Mouse (Mus musculus) layer of hippocampus, adult 2 months (tissue): ENCODE data around the gene Tsnax. TPM values are rescaled to one million over a fixed set of nuclear protein-coding genes. Genes with fewer than 3 reads are reported as not detected.

Experiments
- DNase-seq, 2 experiments: peaks; one replicate each; pipeline ENCODE4 v3.0.0; 2022; ENCODE audit warnings: low spot score in 2 of 2
- H3K27ac ChIP-seq: fragments of 200-600 bp; 2 replicates; pipeline ENCODE4 v1.8.1; 2022
- H3K4me3 ChIP-seq: fragments of 200-600 bp; 2 replicates; pipeline ENCODE4 v1.8.1; 2022; ENCODE audit warnings: mild to moderate bottlenecking
- CTCF ChIP-seq: fragments of 200-600 bp; conservative IDR thresholded peaks from 2 replicates; pipeline ENCODE4 v1.8.1; 2022; ENCODE audit warnings: antibody characterized with exemption, mild to moderate bottlenecking, moderate library complexity
- long read RNA-seq, 2 experiments: library from polyadenylated mRNA; stranded (forward); transcript quantifications; one replicate each; pipeline ENCODE4 v2.0.0; 2021; ENCODE audit warnings: borderline mapping rate in 2 of 2
- total RNA-seq, 2 experiments: library from RNA; stranded (reverse); gene quantifications; 2 replicates each; pipeline ENCODE4 v1.2.3; 2021

The Tsnax gene
- 100 to 1,000 TPM; 150 to 154 TPM for total RNA-seq
- long read RNA-seq, experiment 1, transcript Tsnax-201 (6 exons, 2,391 nt), result major isoform, 233 of 249 reads
- long read RNA-seq, experiment 1, partial matches to known transcripts, result 3 of 249 reads
- long read RNA-seq, experiment 1, other reads (novel, unspliced or antisense), result 12 of 249 reads
- long read RNA-seq, experiment 2, transcript Tsnax-201 (6 exons, 2,391 nt), result major isoform, 300 of 327 reads
- long read RNA-seq, experiment 2, partial matches to known transcripts, result 16 of 327 reads
- long read RNA-seq, experiment 2, other reads (novel, unspliced or antisense), result 8 of 327 reads

DNA sequence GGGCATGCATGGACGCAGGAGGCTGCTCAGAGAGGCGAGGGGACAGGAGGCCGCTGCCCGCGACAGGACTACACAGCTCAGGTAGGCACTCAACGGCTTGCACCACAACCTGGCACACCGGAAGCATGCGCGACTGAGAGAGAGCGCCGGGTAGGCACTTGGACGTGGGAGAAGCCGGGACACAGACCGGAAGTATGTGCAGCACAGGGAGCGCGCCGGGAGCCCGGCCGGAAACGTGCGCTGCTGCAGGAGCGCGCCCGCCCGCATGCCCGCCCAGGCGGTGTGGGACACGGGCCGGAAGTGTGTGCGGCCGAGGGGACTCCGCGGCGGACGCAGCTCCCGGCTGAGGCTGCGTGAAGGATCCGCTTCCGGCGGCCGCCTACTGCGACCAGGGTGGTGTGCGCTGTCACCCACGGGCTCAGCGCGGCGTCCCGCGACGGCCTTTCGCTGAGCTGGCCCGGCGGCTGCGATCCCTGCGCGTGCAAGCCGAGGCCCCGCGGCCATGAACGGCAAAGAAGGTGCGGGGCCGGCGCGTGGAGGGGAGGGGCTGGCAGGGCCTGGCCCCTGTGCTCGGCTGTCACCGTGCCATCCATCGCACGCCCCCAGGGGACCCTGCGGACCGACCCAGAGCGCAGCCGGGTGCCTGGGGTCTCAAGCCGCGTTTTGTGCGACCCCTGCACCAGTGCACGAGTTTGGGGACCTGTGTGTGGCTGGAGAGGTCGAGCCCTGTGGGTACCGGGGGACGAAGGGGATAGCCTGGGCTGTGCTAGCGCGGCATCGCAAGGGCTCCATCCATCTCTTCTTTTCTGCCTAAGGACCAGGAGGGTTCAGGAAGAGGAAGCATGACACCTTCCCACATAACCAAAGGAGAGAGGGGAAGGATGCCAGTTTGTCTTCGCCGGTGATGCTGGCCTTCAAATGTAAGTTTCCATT is at the start of gene Tsnax:
Gene Tsnax (plus strand): TSS at position 303 of the 933 bp plus-strand sequence.
- Histone ChIP-seq H3K4me3 (peak within 1 kb of the TSS; percentile 98), H3K27ac (peak within 1 kb of the TSS; percentile 89)
- TF ChIP-seq CTCF, result peak; percentile 37
- DNase-seq, result peak; percentile 92 to 93

DNA sequence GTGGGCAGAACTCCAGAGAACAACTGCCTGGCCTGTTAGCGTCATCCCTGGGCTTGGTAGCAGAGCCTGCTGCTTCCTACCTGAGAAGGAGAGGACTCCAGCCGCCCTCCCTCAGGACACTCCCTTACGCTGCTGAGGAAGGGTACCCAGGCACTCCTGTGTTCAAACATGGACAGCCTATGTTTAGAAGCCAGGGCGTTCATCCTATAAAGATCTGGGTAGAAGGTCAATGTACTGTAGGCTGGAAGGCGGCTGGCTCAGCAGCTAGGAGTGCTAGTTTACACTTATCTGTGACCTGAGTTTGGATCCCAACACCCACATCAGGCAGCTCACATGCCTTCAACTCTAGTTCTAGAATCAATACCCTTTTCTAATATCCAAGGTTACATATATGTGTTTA is 49.6 kb upstream of the Tsnax start:
- TF ChIP-seq CTCF, result no peak
- DNase-seq, result no peak
- no peak overlapping the region for H3K4me3 ChIP-seq
- H3K27ac ChIP-seq, result no peak overlapping the region

DNA sequence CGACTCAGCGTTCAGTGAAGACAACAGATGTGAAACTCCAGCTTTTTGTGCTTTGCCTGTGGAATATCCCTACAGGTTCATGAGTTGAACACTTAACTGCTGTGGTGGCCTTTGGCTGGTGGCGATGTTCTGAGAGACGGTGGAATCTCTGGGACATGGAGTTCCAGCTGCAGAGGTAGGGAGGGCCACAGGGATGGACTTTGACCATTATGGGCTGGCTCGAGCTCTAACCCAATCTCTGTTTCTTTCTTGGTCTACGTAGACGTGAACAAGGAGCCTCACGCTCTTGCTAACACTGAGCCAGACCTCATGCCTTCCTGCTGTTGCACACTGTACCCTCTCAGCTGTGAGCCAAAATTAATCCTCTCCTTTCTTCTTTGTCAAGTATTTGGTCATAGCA is 47.8 kb upstream of the Tsnax start:
- no peak overlapping the region for H3K27ac ChIP-seq
- DNase-seq, result no peak
- no peak overlapping the region for H3K4me3 ChIP-seq
- no peak for TF ChIP-seq CTCF

DNA sequence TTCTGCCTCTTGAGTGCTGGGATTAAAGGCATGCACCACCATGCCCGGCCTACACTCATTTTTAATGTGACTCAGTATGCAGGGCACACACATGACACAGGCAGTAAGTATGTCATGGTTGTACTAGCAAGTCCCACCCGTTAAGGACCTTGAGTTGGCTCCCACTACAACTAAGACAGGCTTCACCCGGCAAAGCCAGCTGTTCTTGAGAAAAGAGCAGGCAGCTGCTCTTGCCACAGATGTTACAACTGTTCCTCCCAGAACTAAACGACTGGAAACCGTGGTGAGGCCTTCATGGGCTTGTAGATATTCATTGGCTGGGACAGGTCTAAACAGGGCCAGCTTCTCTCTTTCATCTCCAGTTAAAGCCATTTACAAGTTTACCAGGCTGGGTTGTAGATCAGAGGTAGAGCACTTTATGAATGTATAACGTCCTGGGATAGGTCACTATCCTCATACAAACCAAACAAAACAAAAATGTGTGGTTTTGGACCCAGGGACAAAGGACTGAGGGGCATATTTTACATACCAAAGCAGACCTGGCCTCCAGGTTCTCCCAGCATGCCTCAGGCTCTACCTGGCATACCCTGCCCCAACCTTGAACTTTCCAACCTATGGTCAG is 42.4 kb upstream of the Tsnax start:
- no peak for DNase-seq
- Histone ChIP-seq H3K27ac (no peak overlapping the region), H3K4me3 (no peak overlapping the region)
- no peak for TF ChIP-seq CTCF

DNA sequence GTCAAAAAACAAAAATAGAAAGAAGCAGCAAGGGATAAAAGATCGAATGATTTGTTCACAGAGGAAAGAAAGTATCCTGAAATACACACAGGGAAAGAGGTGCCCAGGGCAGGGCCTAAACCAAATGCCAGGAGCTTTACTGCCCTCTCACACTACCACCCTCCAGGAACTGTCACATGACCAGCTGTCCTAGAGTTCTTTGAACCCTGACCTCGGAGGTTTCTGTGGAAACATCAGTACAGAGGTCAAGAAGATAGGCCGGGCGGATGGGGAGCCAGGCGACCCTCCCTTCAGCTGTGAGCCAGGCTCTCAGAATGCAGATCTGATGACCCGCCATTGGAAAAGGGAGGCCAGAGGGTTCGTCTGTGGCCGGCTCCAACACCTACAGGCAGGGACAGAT is 39.6 kb upstream of the Tsnax start:
- Histone ChIP-seq H3K27ac (no peak overlapping the region), H3K4me3 (no peak overlapping the region)
- DNase-seq, result no peak
- no peak for TF ChIP-seq CTCF

DNA sequence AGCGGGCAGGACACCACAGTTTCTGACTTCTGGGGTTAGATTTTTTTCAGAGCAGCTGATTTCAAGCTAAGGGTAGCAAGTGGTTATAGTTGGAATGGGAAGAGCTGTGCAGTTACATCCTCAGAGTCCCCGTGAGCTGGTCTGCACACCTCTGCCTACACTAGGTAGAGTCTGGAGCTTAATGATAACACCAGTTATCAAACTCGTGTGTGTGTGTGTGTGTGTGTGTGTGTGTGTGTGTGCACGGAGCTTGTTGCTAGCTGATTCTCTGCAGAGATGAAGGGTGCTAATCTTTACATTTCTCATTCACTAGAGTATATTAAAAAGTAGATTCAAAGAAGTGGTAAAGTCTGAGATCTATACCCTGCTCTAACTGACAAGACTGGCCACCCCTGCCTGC is 38.5 kb upstream of the Tsnax start:
- TF ChIP-seq CTCF, result no peak
- DNase-seq, result no peak
- H3K4me3 ChIP-seq, result no peak overlapping the region
- H3K27ac ChIP-seq, result no peak overlapping the region

DNA sequence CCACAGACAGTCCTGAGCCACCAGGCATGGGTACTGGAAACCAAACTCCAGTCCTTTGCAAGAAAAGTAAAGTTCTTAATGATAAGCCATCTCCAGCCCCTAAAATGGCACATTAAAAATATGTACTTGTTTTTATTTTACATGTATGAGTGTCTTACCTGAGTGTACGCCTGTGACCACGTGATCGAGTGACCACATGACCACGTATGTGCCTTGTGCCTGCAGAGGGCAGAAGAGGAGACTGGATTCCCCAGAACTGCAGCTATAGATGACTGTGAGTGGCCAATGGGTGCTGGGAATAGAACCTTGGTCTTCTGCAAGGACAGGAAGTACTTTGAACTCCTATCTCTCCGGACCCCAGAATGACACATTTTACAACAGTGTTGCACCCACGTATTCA is 36.6 kb upstream of the Tsnax start:
- TF ChIP-seq CTCF, result no peak
- no peak for DNase-seq
- H3K4me3 ChIP-seq, result no peak overlapping the region
- H3K27ac ChIP-seq, result no peak overlapping the region

DNA sequence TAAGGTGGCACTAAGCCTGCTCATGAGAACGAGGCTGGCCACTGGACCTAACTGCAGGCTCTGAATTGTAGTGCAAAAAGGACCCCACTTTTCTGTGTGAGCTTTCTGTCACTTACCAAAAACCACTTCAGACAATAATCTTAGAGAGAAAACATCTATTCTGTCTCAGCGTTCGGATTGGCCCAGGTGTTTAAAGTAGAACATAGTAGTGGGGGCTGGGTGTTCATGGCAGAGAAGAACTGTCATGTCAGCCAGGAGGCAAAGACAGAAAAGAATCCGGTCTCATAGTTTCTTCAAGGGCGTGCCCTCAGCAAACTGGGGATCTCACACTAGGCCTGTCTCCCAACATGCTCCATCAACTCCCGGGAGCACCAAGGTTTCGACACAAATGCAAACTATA is 34.8 kb upstream of the Tsnax start:
- no peak for TF ChIP-seq CTCF
- DNase-seq, result no peak
- no peak overlapping the region for H3K4me3 ChIP-seq
- no peak overlapping the region for H3K27ac ChIP-seq

DNA sequence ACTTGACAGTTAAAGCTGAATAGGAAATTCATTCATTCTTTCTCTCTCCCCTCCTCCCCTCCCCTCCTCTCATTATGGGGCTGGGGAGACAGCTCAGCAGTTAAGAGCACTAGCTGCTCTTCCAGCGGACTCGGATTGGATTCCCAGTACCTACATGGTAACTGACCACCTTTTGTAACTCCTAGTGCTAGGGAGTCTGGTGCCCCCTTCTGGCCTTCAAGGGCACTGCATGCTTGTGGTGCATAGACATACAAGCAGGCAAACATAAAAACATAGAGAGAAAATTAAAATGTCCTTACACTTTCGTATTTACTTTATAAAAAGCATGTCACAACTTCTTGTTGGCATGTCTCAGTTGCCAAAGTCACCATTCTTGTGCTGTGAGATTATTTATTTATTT is 32.8 kb upstream of the Tsnax start:
- Histone ChIP-seq H3K27ac (no peak overlapping the region), H3K4me3 (no peak overlapping the region)
- DNase-seq, result no peak
- TF ChIP-seq CTCF, result peak; percentile 54

DNA sequence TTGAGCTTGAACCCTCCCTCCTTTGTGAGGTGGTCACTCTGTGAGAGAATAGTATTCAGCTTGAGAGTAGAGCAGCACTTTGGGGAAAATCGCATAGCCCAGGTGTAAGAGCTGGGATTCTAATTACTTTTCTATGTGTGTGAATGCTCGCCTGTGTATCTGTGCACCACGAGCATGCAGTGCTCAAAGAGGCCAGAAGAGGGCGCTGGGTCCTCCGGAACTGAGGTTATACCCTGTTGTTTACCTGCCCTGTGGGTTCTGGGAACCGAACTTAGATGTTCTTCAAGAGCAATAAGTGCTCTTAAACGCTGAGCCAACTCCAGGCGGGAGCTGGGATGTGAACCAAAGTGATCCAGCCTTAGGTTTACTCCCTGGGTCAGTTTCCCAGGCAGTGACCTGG is 32.0 kb upstream of the Tsnax start:
- peak; percentile 40 for TF ChIP-seq CTCF
- Histone ChIP-seq H3K27ac (no peak overlapping the region), H3K4me3 (no peak overlapping the region)
- no peak for DNase-seq

DNA sequence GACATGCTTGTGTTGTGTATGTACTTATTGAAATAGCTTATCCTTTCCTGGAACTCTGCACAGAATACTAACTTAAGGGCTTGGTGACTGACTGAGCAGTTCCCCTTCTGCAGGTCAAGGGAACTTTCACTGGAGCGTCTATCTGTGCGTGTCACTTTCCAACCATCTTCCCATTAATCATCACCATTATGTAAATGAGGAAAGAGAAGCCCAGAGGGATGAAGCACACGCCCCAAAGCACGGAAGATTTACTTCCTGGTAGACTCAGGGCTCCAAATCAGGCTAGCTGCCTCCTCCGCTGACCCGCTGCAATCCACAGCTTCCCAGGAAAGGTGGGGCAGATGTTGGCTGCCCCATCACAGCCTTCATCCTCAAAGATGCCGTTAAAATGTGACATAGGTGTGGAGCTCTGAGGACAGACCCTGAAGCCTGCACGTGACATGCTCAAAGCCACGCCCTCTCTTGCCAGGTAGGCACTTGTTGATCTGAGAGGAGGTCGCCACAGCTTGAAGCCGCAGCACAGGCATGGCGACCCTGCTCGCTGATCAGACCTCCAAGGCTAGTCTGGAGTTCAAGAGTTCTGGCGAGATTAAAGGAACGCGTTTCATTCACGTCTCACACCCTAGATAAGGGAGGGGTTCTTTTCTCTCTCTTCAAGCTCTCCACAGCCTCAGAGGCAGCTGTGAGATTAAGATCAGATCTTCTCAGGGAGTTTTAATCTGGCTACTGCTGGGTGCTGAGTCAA is 21.7 kb upstream of the Tsnax start:
- Histone ChIP-seq H3K27ac (no peak overlapping the region), H3K4me3 (no peak overlapping the region)
- no peak for DNase-seq
- TF ChIP-seq CTCF, result no peak

DNA sequence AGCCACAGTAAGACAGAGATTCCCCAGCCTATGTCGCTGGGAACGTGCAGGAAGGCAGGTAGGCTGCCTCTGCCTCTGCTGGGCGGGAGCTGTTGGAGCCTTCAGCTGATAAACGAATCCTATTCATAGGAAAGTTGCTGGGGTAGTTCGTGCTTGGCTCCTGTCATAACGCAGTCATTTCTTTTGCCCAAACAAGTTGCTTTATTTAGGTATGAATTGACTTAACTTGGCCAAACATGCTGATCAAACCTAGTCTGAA is 21.2 kb upstream of the Tsnax start:
- no peak for TF ChIP-seq CTCF
- Histone ChIP-seq H3K27ac (no peak overlapping the region), H3K4me3 (no peak overlapping the region)
- no peak for DNase-seq

DNA sequence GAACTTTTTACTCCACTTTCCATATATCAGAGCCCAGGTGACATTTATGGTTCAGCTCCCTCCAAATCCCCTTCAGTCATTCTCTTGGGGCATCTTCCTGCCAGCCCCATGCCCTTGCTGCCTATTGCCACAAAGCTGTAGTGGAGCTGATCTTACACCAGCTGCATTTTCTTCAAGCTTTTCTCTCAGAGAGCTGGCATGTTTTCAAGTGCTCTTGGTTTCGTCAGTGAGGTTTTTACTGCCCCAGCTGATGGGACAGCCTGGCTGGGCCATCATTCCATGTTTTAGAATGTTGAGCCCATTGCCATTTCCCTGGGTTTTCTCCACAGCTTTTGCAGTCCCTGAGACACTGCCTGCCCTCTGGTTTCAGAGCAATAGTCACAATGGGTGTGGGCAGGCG is 17.0 kb upstream of the Tsnax start:
- Histone ChIP-seq H3K4me3 (no peak overlapping the region), H3K27ac (no peak overlapping the region)
- DNase-seq, result no peak
- TF ChIP-seq CTCF, result no peak
